Mouse (Mus musculus) lung, adult 2 months (tissue): Measurements from ENCODE around the gene Tbc1d22b.

Experiments used
- CTCF ChIP-seq: fragments of 200-500 bp; IDR thresholded peaks from 2 replicates; pipeline ENCODE4 v1.5.1; 2011; ENCODE audit warnings: mild to moderate bottlenecking, low read length, control low read depth; ENCODE audit not compliant: insufficient read depth
- POLR2A ChIP-seq: fragments of 200-500 bp; IDR thresholded peaks from 2 replicates; pipeline ENCODE4 v1.6.1; 2011; ENCODE audit warnings: low read depth, mild to moderate bottlenecking, control low read depth, low read length, borderline replicate concordance; ENCODE audit errors: extremely low read depth

DNA sequence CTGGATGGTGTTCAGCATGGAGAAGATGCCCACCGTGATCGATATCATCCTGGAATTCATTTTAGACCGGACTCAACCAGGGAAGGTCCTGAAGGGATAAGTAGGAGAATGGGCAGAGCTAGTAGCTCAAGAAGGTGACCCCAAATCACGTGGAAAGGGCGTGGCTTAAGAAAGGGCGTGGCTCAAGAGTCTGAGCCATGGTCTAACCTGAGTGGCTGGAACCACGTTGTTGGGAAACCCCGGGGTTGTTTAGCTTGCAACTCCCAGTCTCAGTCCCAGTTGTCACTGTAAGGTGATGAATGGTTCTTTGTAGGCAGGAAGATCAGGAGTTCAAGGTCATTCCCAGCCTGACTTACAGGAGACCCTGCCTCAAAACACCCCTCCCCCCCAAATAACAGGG lies 29.9 kb upstream of the Tbc1d22b start:
- no peak for TF ChIP-seq CTCF
- TF ChIP-seq POLR2A, result no peak
